Mouse (Mus musculus) erythroblast, adult 5-6 weeks (primary cell): ENCODE measurements around the gene Fam129c. TPM values are rescaled to one million over a fixed set of nuclear protein-coding genes. Genes with fewer than 3 reads are reported as not detected.

Experiments used
- ATAC-seq: replicated peaks from 2 replicates; pipeline ENCODE4 v1.8.0; 2016; ENCODE audit warnings: moderate number of reproducible peaks, mild to moderate bottlenecking, moderate TSS enrichment, inconsistent platforms; ENCODE audit not compliant: poor library complexity, low FRiP score, severe bottlenecking
- total RNA-seq, 2 experiments: library from RNA; stranded (forward) in 1 of 2; stranded (reverse) in 1 of 2; fragments of 150-400 nt in 1 of 2; fragments of 200-764, 138-1000 nt in 1 of 2; gene quantifications; 2 replicates each; pipeline versions ENCODE4 v1.2.3 to v1.2.4; 2015 to 2017; ENCODE audit warnings: low replicate concordance in 2 of 2

Gene Fam129c
- total RNA-seq, 2 experiments from 2014 or later: not detected

GRCm38 (mm10) chr8:71601939-71602665 lies 4.7 kb downstream of the Fam129c start:
- no peak for ATAC-seq

GRCm38 (mm10) chr8:71602666-71603334 lies 5.4 kb downstream of the Fam129c start:
- no peak for ATAC-seq

GRCm38 (mm10) chr8:71604021-71604420 lies 6.6 kb downstream of the Fam129c start:
- no peak for ATAC-seq

GRCm38 (mm10) chr8:71610822-71611651 lies 13.6 kb downstream of the Fam129c start, which contains the start of gene Colgalt1:
Colgalt1 (plus strand) TSS chr8:71610998.
- peak; percentile 98 for ATAC-seq

- no peak for ATAC-seq
Observed at GRCm38 (mm10) chr8:71612141-71612540, 14.7 kb downstream of the Fam129c start.

GRCm38 (mm10) chr8:71613418-71613817 lies 16.0 kb downstream of the Fam129c start:
- ATAC-seq: no peak

- no peak for ATAC-seq
Observed at GRCm38 (mm10) chr8:71619786-71620185, 22.3 kb downstream of the Fam129c start.

GRCm38 (mm10) chr8:71625088-71625487 lies 27.6 kb downstream of the Fam129c start:
- no peak for ATAC-seq

- ATAC-seq: no peak
Observed at GRCm38 (mm10) chr8:71626753-71627152, 29.3 kb downstream of the Fam129c start.

GRCm38 (mm10) chr8:71627265-71628099 lies 30.0 kb downstream of the Fam129c start:
- no peak for ATAC-seq

- ATAC-seq: no peak
Observed at GRCm38 (mm10) chr8:71628396-71629095, 31.1 kb downstream of the Fam129c start.

- peak; percentile 77 for ATAC-seq
Observed at GRCm38 (mm10) chr8:71629096-71629697, 31.7 kb downstream of the Fam129c start.

GRCm38 (mm10) chr8:71629781-71630212 lies 32.3 kb downstream of the Fam129c start:
- ATAC-seq: no peak

GRCm38 (mm10) chr8:71630761-71631160 lies 33.3 kb downstream of the Fam129c start:
- ATAC-seq: no peak

- ATAC-seq: no peak
Observed at GRCm38 (mm10) chr8:71631897-71632296, 34.4 kb downstream of the Fam129c start.

GRCm38 (mm10) chr8:71633164-71633563 lies 35.7 kb downstream of the Fam129c start:
- no peak for ATAC-seq

GRCm38 (mm10) chr8:71633981-71634667 lies 36.7 kb downstream of the Fam129c start:
- 0 out of 2 replicates have a peak, but pooled peaks have one; percentile 42 for ATAC-seq
